Mouse (Mus musculus) liver, embryonic 14.5 days (tissue): ENCODE results near the gene Per3.

Source experiments
- CTCF ChIP-seq: IDR thresholded peaks from 2 replicates; pipeline ENCODE4 v1.5.1; 2016; ENCODE audit warnings: antibody characterized with exemption, low read depth, control low read depth
- EP300 ChIP-seq: IDR thresholded peaks from 2 replicates; pipeline ENCODE4 v1.6.1; 2016; ENCODE audit warnings: antibody characterized with exemption, low read depth

DNA sequence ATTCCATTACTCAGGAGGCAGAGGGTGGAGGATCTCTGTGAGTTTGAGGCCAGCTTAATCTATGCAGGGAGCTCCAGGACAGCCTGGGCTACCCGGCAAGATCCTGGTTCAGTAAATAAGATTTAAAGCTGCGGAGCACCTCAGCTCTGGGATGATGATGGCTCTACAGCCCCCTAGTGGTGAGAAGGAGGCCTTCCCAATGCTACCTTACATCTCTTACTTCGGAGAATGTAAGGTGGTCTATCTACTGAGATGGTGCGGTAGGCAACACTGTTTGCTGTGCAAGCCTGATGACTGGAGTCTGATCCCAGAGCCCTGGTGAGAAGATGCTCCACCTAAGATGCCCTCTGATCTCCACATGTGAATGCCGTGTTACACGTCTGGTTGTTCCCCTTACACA lies 17.5 kb downstream of the Per3 start:
- TF ChIP-seq CTCF (peak; percentile 82), EP300 (no peak)
